Mouse (Mus musculus): ENCODE results near the gene Aff3. TPM values are rescaled to one million over a fixed set of nuclear protein-coding genes. Genes with fewer than 3 reads are reported as not detected.

Gene Aff3
- polyA plus RNA-seq, 1 experiment from 2014 or later, result 1.5 TPM

DNA sequence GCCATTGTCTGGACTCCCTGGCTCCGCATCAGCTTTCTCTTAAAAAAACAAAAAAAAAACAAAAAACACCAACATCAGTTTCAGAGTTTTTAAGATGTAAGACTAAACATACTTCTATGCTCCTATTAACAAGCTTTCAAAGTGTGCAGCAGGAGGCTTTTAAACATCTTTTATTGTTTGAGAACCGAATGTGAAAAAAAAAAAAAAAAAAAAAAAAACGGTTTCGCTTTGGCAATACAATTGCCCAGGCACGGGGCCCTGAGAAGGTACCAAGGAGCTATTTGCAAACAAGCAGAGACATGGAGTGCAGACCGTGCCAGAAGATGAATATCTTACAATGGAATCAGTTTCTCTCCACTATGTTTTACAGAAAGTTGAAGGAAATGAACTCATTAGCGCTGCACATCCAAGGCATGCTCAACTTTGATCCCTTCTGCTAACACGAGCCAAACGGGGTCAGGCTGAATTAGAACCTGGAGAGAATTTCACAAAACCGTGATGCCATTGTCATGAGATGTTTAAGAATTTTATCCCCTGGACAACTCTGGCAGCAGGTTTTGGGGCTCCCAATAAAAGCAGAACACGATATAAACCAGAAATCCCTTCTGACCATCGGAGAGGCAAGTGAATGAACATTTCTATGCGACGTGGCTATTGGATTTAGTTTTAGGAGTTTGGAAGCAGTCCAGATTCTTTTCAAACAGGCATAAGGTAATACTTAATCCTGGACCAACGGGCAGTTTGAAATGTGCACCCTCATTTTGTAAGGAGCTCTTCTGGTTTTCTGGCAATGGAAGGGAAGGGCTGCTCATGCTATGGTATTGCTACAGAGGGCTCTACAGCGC is 344.4 kb downstream of the Aff3 start:
- Histone ChIP-seq H3K4me2 (no peak overlapping the region), H3K4me1 (0 out of 2 replicates have a peak, but pooled peaks cover 3% of the 10 kb centered on the region), H3K27me3 (replicated peaks) (no peaks in the 10 kb centered on the region), H3K9me3 (replicated peaks) (no peaks in the 10 kb centered on the region), H3K4me3 (no peak overlapping the region), H3K9ac (no peak overlapping the region), H3K36me3 (no peaks in the 10 kb centered on the region), H3K27ac (no peak overlapping the region)
- 67% methylated on average over 16 of the region's 16 CpGs for WGBS (ENCODE audit: insufficient replicate concordance)
- no peak for ATAC-seq

DNA sequence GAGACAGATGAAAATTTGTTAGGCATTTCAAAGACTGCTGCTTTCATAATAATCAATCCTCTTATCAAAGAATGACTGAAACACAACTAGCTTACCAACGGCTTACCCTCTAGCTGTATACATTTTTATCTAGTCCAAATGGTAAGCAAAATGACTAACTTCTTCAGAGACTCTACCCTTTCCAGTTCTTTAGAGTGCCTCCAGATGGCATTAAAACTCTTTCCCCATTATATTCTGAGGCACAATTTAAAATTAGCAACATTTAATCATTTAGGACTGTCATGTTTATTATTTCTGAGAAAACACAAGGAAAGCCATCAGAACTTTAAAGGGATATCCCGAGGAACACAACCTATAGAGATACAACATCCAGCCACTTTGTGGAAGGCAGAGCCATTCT is 346.1 kb downstream of the Aff3 start:
- Histone ChIP-seq H3K4me2 (no peak overlapping the region), H3K9me3 (replicated peaks) (no peaks in the 10 kb centered on the region), H3K36me3 (no peaks in the 10 kb centered on the region), H3K4me1 (0 out of 2 replicates have a peak, but pooled peaks cover 3% of the 10 kb centered on the region), H3K27ac (no peak overlapping the region), H3K27me3 (replicated peaks) (no peaks in the 10 kb centered on the region), H3K4me3 (no peak overlapping the region), H3K9ac (no peak overlapping the region)
- ATAC-seq, result no peak
- WGBS (ENCODE audit: insufficient replicate concordance), result 47% methylated on average over 2 of the region's 2 CpGs

DNA sequence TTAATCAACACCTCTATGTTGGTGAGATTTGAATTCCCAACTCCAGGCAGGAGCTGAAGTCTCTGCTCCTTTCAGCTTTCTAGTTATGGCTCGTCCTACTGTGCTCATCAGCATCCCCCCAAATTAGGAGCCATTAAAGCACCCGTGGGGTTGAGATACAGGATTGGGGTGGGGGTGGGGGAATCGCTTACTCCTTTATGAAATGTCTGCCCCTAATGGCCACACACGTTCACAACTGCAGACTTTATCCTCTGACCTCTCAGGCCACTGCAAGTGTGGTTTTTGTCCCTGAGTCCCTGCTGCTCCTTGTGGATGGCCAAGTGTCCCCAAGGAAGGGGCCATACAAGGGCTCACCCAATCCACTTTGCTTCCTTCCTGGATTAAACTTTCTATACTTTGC is 348.8 kb downstream of the Aff3 start:
- no peak overlapping the region for H3K9ac ChIP-seq
- H3K9me3 ChIP-seq (replicated peaks), result no peaks in the 10 kb centered on the region
- H3K4me2 ChIP-seq, result no peak overlapping the region
- ATAC-seq, result no peak
- no peak overlapping the region for H3K27ac ChIP-seq
- no peaks in the 10 kb centered on the region for H3K27me3 ChIP-seq (replicated peaks)
- H3K4me3 ChIP-seq, result no peak overlapping the region
- H3K36me3 ChIP-seq, result no peaks in the 10 kb centered on the region
- 0 out of 2 replicates have a peak, but pooled peaks cover 2% of the 10 kb centered on the region for H3K4me1 ChIP-seq
- WGBS (ENCODE audit: insufficient replicate concordance), result 63% methylated on average over 4 of the region's 4 CpGs

DNA sequence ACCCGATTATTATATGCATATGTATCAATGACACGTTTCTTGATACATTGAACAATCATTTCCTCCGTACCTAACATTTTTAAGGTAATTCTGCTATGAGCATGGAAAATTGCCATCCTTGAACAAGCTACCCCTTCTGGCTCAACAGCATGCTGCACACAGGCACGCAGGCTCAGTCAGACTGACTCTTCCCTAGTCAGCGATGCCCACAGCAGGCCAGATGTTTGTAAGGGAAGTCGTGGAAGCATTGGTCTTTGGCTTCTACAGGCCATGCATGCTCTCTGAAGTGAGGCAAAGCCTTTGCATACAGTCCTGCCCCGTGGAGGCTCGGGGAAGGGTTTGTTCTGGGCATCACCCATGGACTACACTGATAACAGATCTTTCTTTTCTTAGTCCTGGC is 354.3 kb downstream of the Aff3 start:
- no peak overlapping the region for H3K9ac ChIP-seq
- no peaks in the 10 kb centered on the region for H3K9me3 ChIP-seq (replicated peaks)
- ATAC-seq, result no peak
- no peaks in the 10 kb centered on the region; the same call in 1 of the 2 replicates for H3K4me1 ChIP-seq
- no peak overlapping the region for H3K4me2 ChIP-seq
- 68% methylated on average over 8 of the region's 8 CpGs for WGBS (ENCODE audit: insufficient replicate concordance)
- H3K27me3 ChIP-seq (replicated peaks), result no peaks in the 10 kb centered on the region
- no peak overlapping the region for H3K27ac ChIP-seq
- H3K36me3 ChIP-seq, result no peaks in the 10 kb centered on the region
- no peak overlapping the region for H3K4me3 ChIP-seq

DNA sequence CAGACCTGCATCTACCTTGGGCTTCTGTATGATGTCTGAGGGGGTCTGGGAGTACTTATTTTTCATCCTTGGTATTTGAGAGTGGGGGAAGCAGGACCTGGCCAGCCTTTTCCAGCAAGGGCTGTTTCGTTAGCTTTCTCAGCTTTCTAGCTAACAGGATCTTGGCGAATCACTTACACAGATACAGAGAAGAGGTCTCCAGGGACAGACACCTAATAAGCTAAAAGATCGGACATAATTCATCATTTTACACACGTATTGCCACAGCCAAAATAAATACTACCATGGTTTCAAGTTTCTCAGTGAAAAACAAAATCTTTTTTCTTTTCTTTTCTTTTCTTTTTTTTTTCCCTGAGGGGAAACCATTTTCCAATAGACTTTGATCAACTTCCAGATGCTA is 354.7 kb downstream of the Aff3 start:
- H3K36me3 ChIP-seq, result no peaks in the 10 kb centered on the region
- no peaks in the 10 kb centered on the region for H3K9me3 ChIP-seq (replicated peaks)
- no peak overlapping the region for H3K4me2 ChIP-seq
- H3K4me3 ChIP-seq, result no peak overlapping the region
- 72% methylated on average over 4 of the region's 4 CpGs for WGBS (ENCODE audit: insufficient replicate concordance)
- no peak overlapping the region for H3K27ac ChIP-seq
- no peaks in the 10 kb centered on the region; the same call in 1 of the 2 replicates for H3K4me1 ChIP-seq
- H3K27me3 ChIP-seq (replicated peaks), result no peaks in the 10 kb centered on the region
- H3K9ac ChIP-seq, result no peak overlapping the region
- no peak for ATAC-seq

DNA sequence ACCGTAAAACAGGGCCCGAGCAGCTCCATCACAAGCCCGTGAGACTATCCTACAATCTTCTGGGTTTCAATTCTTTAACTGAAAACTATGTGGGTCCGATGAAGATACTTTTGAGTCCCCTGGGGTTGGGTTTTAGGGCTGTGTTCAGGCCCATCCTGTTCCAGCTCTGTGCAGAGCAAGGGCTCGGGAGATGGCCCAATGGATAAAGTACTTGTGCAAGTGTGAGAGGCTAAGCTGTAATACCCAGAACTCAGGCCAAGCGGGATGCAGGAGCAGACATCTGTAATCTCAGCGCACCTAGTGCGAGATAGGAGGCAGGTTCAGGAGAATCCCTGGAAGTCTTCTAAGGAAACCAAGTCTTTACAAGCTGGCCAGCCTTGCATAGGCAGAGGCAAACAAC is 355.4 kb downstream of the Aff3 start:
- Histone ChIP-seq H3K9me3 (replicated peaks) (no peaks in the 10 kb centered on the region), H3K4me2 (no peak overlapping the region), H3K9ac (no peak overlapping the region), H3K27me3 (replicated peaks) (no peaks in the 10 kb centered on the region), H3K27ac (no peak overlapping the region), H3K4me3 (no peak overlapping the region), H3K4me1 (no peaks in the 10 kb centered on the region; the same call in 1 of the 2 replicates), H3K36me3 (no peaks in the 10 kb centered on the region)
- no peak for ATAC-seq
- 73% methylated on average over 8 of the region's 8 CpGs for WGBS (ENCODE audit: insufficient replicate concordance)

DNA sequence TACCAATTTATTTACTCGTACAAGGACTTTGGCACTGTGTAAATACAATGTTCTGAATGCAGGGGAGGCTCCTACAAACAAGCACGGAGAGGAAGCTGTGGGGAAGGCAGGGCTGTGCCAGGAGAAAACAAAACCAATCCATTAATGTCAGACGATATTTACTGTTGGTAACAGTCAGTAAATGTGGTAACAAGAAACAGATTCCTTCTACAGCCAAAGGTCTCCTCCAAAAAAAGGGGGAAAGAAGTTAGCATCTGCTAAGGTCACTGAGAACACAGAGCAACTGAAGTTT is 356.1 kb downstream of the Aff3 start:
- Histone ChIP-seq H3K36me3 (no peaks in the 10 kb centered on the region), H3K27ac (no peak overlapping the region), H3K27me3 (replicated peaks) (no peaks in the 10 kb centered on the region), H3K4me2 (no peak overlapping the region), H3K9me3 (replicated peaks) (no peaks in the 10 kb centered on the region), H3K9ac (no peak overlapping the region), H3K4me1 (no peaks in the 10 kb centered on the region; the same call in 1 of the 2 replicates), H3K4me3 (no peak overlapping the region)
- 0 out of 2 replicates have a peak, but pooled peaks have one; percentile 24 for ATAC-seq
- whole genome bisulfite sequencing (ENCODE audit: insufficient replicate concordance), result 55% methylated on average over 3 of the region's 3 CpGs

DNA sequence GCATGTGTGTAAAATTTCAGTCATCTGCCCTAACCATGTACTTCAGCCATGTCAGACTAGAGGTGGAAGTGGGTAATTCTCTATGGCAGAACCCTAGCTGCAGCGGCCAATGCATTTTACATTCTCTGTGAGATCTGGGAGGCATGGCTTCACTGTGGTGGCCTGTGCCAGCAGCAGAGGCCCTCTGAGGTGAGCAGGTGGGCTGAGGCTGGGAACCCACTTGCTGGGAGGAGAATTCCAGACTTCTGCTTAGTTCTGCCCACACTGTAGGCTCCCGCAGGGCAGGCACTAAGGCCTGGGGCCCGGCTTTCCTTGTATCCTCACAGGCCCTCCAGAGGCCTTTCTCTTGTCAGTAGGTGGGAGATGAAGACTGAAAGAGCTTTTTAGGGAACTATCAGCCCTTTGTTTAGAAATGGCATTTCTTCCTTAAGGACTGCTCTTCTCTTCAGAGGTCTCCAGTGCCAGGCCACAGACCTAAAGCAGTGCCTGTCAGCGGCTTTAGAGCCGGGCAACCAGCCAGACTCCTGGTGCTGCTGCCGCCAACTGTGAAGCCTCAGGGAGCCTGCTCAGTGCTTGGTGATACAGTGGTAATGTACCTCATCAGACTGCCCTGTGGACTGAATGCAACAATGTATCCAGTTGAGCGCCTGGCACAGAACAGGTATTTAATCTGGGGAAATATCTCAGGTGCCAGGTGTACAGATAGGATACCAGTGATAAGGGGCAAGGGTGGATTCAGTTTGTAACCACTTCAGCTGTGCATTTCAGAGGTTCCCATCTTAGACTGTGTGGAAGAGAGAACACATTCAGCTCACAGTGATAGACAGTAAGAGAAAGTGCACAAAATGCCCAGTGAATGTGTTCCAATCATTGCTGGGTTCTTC is 356.7 kb downstream of the Aff3 start:
- Histone ChIP-seq H3K27me3 (replicated peaks) (no peaks in the 10 kb centered on the region), H3K36me3 (no peaks in the 10 kb centered on the region), H3K4me1 (no peaks in the 10 kb centered on the region; the same call in 1 of the 2 replicates), H3K4me2 (no peak overlapping the region), H3K9me3 (replicated peaks) (no peaks in the 10 kb centered on the region), H3K27ac (no peak overlapping the region), H3K9ac (no peak overlapping the region), H3K4me3 (no peak overlapping the region)
- no peak; the same call in 1 of the 2 replicates for ATAC-seq
- 78% methylated on average over 7 of the region's 7 CpGs for WGBS (ENCODE audit: insufficient replicate concordance)

DNA sequence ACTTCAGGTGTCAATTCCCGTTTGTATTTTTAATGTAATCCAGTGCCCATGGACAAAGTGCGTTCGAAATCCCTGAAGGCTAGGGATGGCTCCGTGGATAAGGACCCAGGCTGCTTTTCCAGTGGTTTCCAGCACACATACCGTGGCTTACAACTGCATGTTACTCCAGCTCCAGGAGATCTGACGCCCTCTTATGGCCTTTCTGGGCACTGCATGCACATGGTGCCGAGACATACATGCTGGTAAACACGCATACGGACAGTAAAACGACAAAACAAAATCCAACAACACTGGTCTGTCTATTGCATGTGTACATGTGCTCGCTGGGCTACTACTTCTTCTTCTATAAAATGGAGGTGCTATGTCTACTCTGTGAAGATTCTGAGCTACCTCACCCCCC is 357.5 kb downstream of the Aff3 start:
- Histone ChIP-seq H3K4me2 (no peak overlapping the region), H3K36me3 (no peaks in the 10 kb centered on the region), H3K27me3 (replicated peaks) (no peaks in the 10 kb centered on the region), H3K4me3 (no peak overlapping the region), H3K9me3 (replicated peaks) (no peaks in the 10 kb centered on the region), H3K27ac (no peak overlapping the region), H3K4me1 (no peaks in the 10 kb centered on the region; the same call in 1 of the 2 replicates), H3K9ac (no peak overlapping the region)
- ATAC-seq, result no peak
- 77% methylated on average over 11 of the region's 11 CpGs for WGBS (ENCODE audit: insufficient replicate concordance)

DNA sequence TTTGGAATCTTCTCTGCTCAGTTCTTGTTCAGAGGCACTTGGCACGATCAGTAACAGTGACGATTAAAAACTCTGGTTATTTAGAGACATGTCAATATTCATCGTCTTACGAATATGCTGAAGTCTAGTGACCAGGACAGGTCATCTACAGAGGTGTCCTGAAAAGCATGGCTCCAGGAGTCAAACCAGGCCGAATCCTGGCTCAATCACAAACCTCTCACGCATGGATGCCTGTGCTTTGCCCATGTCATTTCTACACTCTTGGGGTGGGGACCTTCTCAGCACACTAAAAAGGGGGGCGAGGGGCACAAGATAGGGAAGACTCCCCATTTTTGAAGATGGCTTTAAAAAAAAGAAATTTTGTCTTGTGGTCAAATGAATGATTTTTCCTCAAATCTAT is 358.6 kb downstream of the Aff3 start:
- ATAC-seq, result no peak
- H3K36me3 ChIP-seq, result no peaks in the 10 kb centered on the region
- WGBS (ENCODE audit: insufficient replicate concordance), result 71% methylated on average over 7 of the region's 7 CpGs
- H3K4me1 ChIP-seq, result no peaks in the 10 kb centered on the region; the same call in 1 of the 2 replicates
- no peak overlapping the region for H3K27ac ChIP-seq
- no peak overlapping the region for H3K4me2 ChIP-seq
- no peak overlapping the region for H3K9ac ChIP-seq
- H3K9me3 ChIP-seq (replicated peaks), result no peaks in the 10 kb centered on the region
- H3K27me3 ChIP-seq (replicated peaks), result no peaks in the 10 kb centered on the region
- no peak overlapping the region for H3K4me3 ChIP-seq

DNA sequence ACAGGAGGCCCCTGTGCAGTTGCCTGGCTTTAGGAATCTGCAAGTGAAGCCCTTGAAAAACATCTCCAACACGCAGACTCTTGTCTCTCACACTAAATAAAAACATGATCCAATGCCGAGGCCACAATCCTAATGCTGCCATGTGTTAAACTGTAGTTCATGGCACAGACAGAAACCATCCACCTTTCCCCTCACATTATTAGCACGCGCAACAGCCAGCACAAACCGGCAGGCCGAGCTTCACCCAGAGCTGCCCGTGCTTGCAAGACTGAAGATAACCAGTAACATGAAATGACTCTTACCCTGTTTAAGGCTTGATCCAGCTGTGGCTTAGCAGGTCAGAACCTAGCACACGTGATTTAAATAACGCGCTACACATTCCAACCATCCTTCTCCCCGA is 360.4 kb downstream of the Aff3 start:
- no peaks in the 10 kb centered on the region for H3K36me3 ChIP-seq
- H3K27me3 ChIP-seq (replicated peaks), result no peaks in the 10 kb centered on the region
- no peak overlapping the region for H3K9ac ChIP-seq
- H3K9me3 ChIP-seq (replicated peaks), result no peaks in the 10 kb centered on the region
- H3K4me2 ChIP-seq, result no peak overlapping the region
- ATAC-seq, result no peak
- 77% methylated on average over 11 of the region's 11 CpGs for WGBS (ENCODE audit: insufficient replicate concordance)
- H3K4me3 ChIP-seq, result no peak overlapping the region
- H3K27ac ChIP-seq, result no peak overlapping the region
- no peaks in the 10 kb centered on the region; the same call in 1 of the 2 replicates for H3K4me1 ChIP-seq

DNA sequence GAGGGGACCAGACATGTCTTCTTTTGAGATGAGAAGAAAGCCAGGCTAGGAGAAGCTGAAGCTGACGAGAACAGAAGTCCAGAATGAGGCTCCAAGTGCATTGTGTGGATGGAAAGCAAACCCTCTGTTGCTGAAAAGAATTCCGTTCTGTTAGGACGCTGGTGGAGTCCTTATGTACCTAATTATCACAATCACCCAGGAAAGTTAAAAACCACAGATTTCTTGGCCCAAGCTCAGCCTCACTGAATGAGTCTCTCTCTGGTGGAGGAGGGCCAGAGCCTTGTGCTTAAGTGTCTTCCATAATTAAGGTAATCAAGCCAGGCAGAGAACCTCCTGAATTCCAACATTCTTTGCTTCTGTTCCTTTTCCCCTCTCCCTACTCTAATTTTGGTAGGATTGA is 366.5 kb downstream of the Aff3 start:
- ATAC-seq, result no peak
- H3K4me2 ChIP-seq, result no peak overlapping the region
- H3K4me3 ChIP-seq, result no peak overlapping the region
- no peaks in the 10 kb centered on the region for H3K9me3 ChIP-seq (replicated peaks)
- H3K4me1 ChIP-seq, result no peaks in the 10 kb centered on the region
- H3K27me3 ChIP-seq (replicated peaks), result no peaks in the 10 kb centered on the region
- no peaks in the 10 kb centered on the region for H3K36me3 ChIP-seq
- H3K9ac ChIP-seq, result no peak overlapping the region
- no peak overlapping the region for H3K27ac ChIP-seq
- 56% methylated on average over 3 of the region's 3 CpGs for WGBS (ENCODE audit: insufficient replicate concordance)
